ENCODE assay signal across 28 mouse cellular contexts in the genomic region with DNA sequence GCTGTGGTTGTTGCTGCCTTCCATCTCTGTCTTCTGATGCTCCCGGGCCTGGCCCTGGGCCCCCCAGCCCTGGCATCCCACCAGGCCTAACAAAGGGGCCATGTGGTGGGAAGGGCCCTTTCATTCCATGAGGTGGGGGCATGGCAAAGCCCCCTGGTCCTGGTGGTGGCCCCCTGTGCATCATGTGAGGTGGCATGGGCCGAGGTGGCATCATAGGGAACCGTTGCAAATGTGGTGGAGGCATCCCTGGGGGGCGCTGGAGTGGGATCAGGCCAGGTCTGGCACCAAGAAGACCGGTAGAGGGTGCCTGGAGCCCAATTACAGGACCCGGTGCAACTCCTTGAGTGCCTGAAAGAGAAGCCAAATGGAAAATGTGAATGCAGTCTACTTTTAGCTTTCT. TPM values are rescaled to one million over a fixed set of nuclear protein-coding genes. Genes with fewer than 3 reads are reported as not detected.
DNase-seq lines count a peak whose midpoint lies in the region; ATAC-seq and TF ChIP-seq lines count a peak whose summit lies in the region.
"Had no signal": no experiment of that assay in that cellular context is flagged by ENCODE, and none has a peak within 500 bp of the region (broad histone marks: within the 10 kb centered on the region; RNA-seq: fewer than 3 reads in every experiment).

No protein-coding gene starts in this region.

- DNase-seq in embryonic facial prominence, embryonic 11.5 days (ENCODE audit: low spot score) = no peak
- DNase-seq in embryonic facial prominence, embryonic 10.5 days (ENCODE audit: low spot score) = no peak
- no peak for DNase-seq in hindbrain, embryonic 14.5 days (ENCODE audit: low spot score)
- no peak for DNase-seq in liver
- DNase-seq in midbrain, postnatal 0 days (ENCODE audit: low spot score) = no peak
- DNase-seq: adrenal gland, adult 2 months; adrenal gland, postnatal 36 days; cerebellum, adult 18-20 months; forebrain, postnatal 0 days; gastrocnemius, postnatal 14 days; heart, adult 18-20 months; heart, postnatal 4 days; kidney, adult 2 months; kidney, postnatal 14 days; lung, postnatal 36 days; right cerebral cortex, postnatal 25 days had no signal

- no peaks in the 10 kb centered on the region for H3K4me1 ChIP-seq in embryonic facial prominence, embryonic 11.5 days (ENCODE audit: control insufficient read depth, insufficient read depth, low read length)
- H3K4me1 ChIP-seq in embryonic facial prominence, embryonic 10.5 days = no peaks in the 10 kb centered on the region
- no peaks in the 10 kb centered on the region for H3K4me1 ChIP-seq in hindbrain, embryonic 14.5 days (replicated peaks; ENCODE audit: control insufficient read depth, insufficient read depth, low read length)
- no peaks in the 10 kb centered on the region for H3K4me1 ChIP-seq in hindbrain, embryonic 16.5 days (ENCODE audit: control insufficient read depth, insufficient read depth, low read depth, low read length)
- peaks cover 5% of the 10 kb centered on the region; the same call in 1 of the 2 replicates for H3K4me1 ChIP-seq in liver, embryonic 12.5 days
- H3K4me1 ChIP-seq in midbrain, embryonic 15.5 days = no peaks in the 10 kb centered on the region
- no peaks in the 10 kb centered on the region for H3K4me1 ChIP-seq in midbrain, postnatal 0 days (ENCODE audit: insufficient read depth, low read length)
- H3K4me1 ChIP-seq: hindbrain, embryonic 13.5 days; intestine, embryonic 15.5 days; limb, embryonic 13.5 days; lung, embryonic 15.5 days; stomach, embryonic 15.5 days had no signal

- no peak for TF ChIP-seq CTCF in midbrain, postnatal 0 days (IDR thresholded peaks at IDR 0.05)

- no peaks in the 10 kb centered on the region for H3K9me3 ChIP-seq in embryonic facial prominence, embryonic 11.5 days (replicated peaks; ENCODE audit: control insufficient read depth, low read length)
- no peaks in the 10 kb centered on the region for H3K9me3 ChIP-seq in embryonic facial prominence, embryonic 10.5 days
- H3K9me3 ChIP-seq in hindbrain, embryonic 14.5 days (ENCODE audit: control insufficient read depth, low read length) = no peaks in the 10 kb centered on the region
- H3K9me3 ChIP-seq in hindbrain, embryonic 16.5 days (ENCODE audit: control insufficient read depth, low read length) = no peaks in the 10 kb centered on the region
- H3K9me3 ChIP-seq in liver, embryonic 12.5 days (replicated peaks) = no peaks in the 10 kb centered on the region
- no peaks in the 10 kb centered on the region for H3K9me3 ChIP-seq in midbrain, embryonic 15.5 days
- H3K9me3 ChIP-seq in midbrain, postnatal 0 days (ENCODE audit: low read length) = no peaks in the 10 kb centered on the region
- H3K9me3 ChIP-seq: heart, embryonic 12.5 days; hindbrain, embryonic 13.5 days; intestine, embryonic 15.5 days; limb, embryonic 13.5 days; liver, embryonic 15.5 days; lung, embryonic 15.5 days; stomach, embryonic 15.5 days had no signal

- no peaks in the 10 kb centered on the region; the same call in none of the 2 replicates for H3K36me3 ChIP-seq in embryonic facial prominence, embryonic 11.5 days (replicated peaks; ENCODE audit: control insufficient read depth, insufficient read depth, low read depth, low read length)
- H3K36me3 ChIP-seq in embryonic facial prominence, embryonic 10.5 days (replicated peaks) = peaks cover 84% of the 10 kb centered on the region
- H3K36me3 ChIP-seq in hindbrain, embryonic 14.5 days (replicated peaks; ENCODE audit: control insufficient read depth, insufficient read depth) = peaks cover 46% of the 10 kb centered on the region
- H3K36me3 ChIP-seq in hindbrain, embryonic 16.5 days (ENCODE audit: control insufficient read depth, insufficient read depth, low read length) = peaks cover 25% of the 10 kb centered on the region
- H3K36me3 ChIP-seq in liver, embryonic 12.5 days = peaks cover 73% of the 10 kb centered on the region
- peaks cover 29% of the 10 kb centered on the region for H3K36me3 ChIP-seq in midbrain, embryonic 15.5 days (replicated peaks)
- H3K36me3 ChIP-seq in midbrain, postnatal 0 days (ENCODE audit: insufficient read depth, low read length) = peaks cover 19% of the 10 kb centered on the region; the same call in 1 of the 2 replicates

- no peak overlapping the region for H3K9ac ChIP-seq in embryonic facial prominence, embryonic 11.5 days (replicated peaks; ENCODE audit: low read length)
- no peak overlapping the region for H3K9ac ChIP-seq in hindbrain, embryonic 14.5 days
- H3K9ac ChIP-seq in hindbrain, embryonic 16.5 days (ENCODE audit: low read depth, low read length) = no peak overlapping the region
- no peak overlapping the region for H3K9ac ChIP-seq in liver, embryonic 12.5 days
- no peak overlapping the region for H3K9ac ChIP-seq in midbrain, embryonic 15.5 days
- no peak overlapping the region for H3K9ac ChIP-seq in midbrain, postnatal 0 days (replicated peaks; ENCODE audit: low read length, poor library complexity, severe bottlenecking)
- H3K9ac ChIP-seq: forebrain, postnatal 0 days; heart, embryonic 12.5 days; hindbrain, embryonic 13.5 days; intestine, embryonic 15.5 days; limb, embryonic 13.5 days; liver, embryonic 15.5 days; lung, embryonic 15.5 days; stomach, embryonic 15.5 days had no signal

- 87% methylated on average over 6 of the region's 6 CpGs for WGBS in embryonic facial prominence, embryonic 11.5 days
- WGBS in embryonic facial prominence, embryonic 10.5 days = 86% methylated on average over 6 of the region's 6 CpGs
- WGBS in hindbrain, embryonic 14.5 days = 86% methylated on average over 6 of the region's 6 CpGs
- WGBS in hindbrain, embryonic 16.5 days = 82% methylated on average over 6 of the region's 6 CpGs
- whole genome bisulfite sequencing in liver, embryonic 12.5 days (ENCODE audit: insufficient replicate concordance) = 87% methylated on average over 6 of the region's 6 CpGs
- 80% methylated on average over 6 of the region's 6 CpGs for WGBS in midbrain, embryonic 15.5 days
- WGBS in midbrain, postnatal 0 days = 83% methylated on average over 6 of the region's 6 CpGs

- H3K4me3 ChIP-seq in embryonic facial prominence, embryonic 11.5 days (ENCODE audit: low read depth, low read length) = no peak overlapping the region
- H3K4me3 ChIP-seq in embryonic facial prominence, embryonic 10.5 days = no peak overlapping the region
- H3K4me3 ChIP-seq in hindbrain, embryonic 14.5 days (replicated peaks; ENCODE audit: low read length) = no peak overlapping the region
- no peak overlapping the region for H3K4me3 ChIP-seq in hindbrain, embryonic 16.5 days (ENCODE audit: low read length)
- H3K4me3 ChIP-seq in liver, embryonic 12.5 days = no peak overlapping the region
- H3K4me3 ChIP-seq in midbrain, embryonic 15.5 days = no peak overlapping the region
- no peak overlapping the region for H3K4me3 ChIP-seq in midbrain, postnatal 0 days (ENCODE audit: low read depth, low read length)
- H3K4me3 ChIP-seq: heart, embryonic 12.5 days; hindbrain, embryonic 13.5 days; intestine, embryonic 15.5 days; limb, embryonic 13.5 days; liver, embryonic 15.5 days; lung, embryonic 15.5 days; stomach, embryonic 15.5 days had no signal

- no peak overlapping the region for H3K4me2 ChIP-seq in embryonic facial prominence, embryonic 11.5 days (ENCODE audit: low read depth, low read length)
- H3K4me2 ChIP-seq in hindbrain, embryonic 14.5 days (replicated peaks) = no peak overlapping the region
- no peak overlapping the region for H3K4me2 ChIP-seq in hindbrain, embryonic 16.5 days (ENCODE audit: low read length)
- no peak overlapping the region for H3K4me2 ChIP-seq in liver, embryonic 12.5 days
- no peak overlapping the region for H3K4me2 ChIP-seq in midbrain, embryonic 15.5 days
- no peak overlapping the region for H3K4me2 ChIP-seq in midbrain, postnatal 0 days (ENCODE audit: low read depth, low read length, poor library complexity, severe bottlenecking)
- H3K4me2 ChIP-seq: heart, embryonic 12.5 days; hindbrain, embryonic 13.5 days; intestine, embryonic 15.5 days; limb, embryonic 13.5 days; liver, embryonic 15.5 days; lung, embryonic 15.5 days; stomach, embryonic 15.5 days had no signal

- no peaks in the 10 kb centered on the region for H3K27me3 ChIP-seq in embryonic facial prominence, embryonic 11.5 days (ENCODE audit: control insufficient read depth, insufficient read depth, low read length)
- H3K27me3 ChIP-seq in embryonic facial prominence, embryonic 10.5 days (replicated peaks; ENCODE audit: low read depth, poor library complexity, severe bottlenecking) = no peaks in the 10 kb centered on the region
- H3K27me3 ChIP-seq in hindbrain, embryonic 14.5 days (ENCODE audit: control insufficient read depth, insufficient read depth, low read length) = no peaks in the 10 kb centered on the region
- no peaks in the 10 kb centered on the region for H3K27me3 ChIP-seq in hindbrain, embryonic 16.5 days (replicated peaks; ENCODE audit: control insufficient read depth, insufficient read depth, low read length)
- no peaks in the 10 kb centered on the region for H3K27me3 ChIP-seq in liver, embryonic 12.5 days (replicated peaks)
- no peaks in the 10 kb centered on the region for H3K27me3 ChIP-seq in midbrain, embryonic 15.5 days (replicated peaks)
- no peaks in the 10 kb centered on the region for H3K27me3 ChIP-seq in midbrain, postnatal 0 days (ENCODE audit: insufficient read depth, low read length)
- H3K27me3 ChIP-seq: CH12.LX; heart, embryonic 12.5 days; hindbrain, embryonic 13.5 days; intestine, embryonic 15.5 days; limb, embryonic 13.5 days; liver, embryonic 15.5 days; lung, embryonic 15.5 days; stomach, embryonic 15.5 days had no signal

- H3K27ac ChIP-seq in embryonic facial prominence, embryonic 11.5 days (replicated peaks; ENCODE audit: low read depth, low read length) = no peak overlapping the region
- no peak overlapping the region; the same call in 1 of the 2 replicates for H3K27ac ChIP-seq in embryonic facial prominence, embryonic 10.5 days (replicated peaks)
- no peak overlapping the region for H3K27ac ChIP-seq in hindbrain, embryonic 14.5 days
- H3K27ac ChIP-seq in hindbrain, embryonic 16.5 days (ENCODE audit: low read depth, low read length) = no peak overlapping the region
- no peak overlapping the region for H3K27ac ChIP-seq in liver, embryonic 12.5 days
- no peak overlapping the region for H3K27ac ChIP-seq in midbrain, embryonic 15.5 days
- H3K27ac ChIP-seq in midbrain, postnatal 0 days (ENCODE audit: low read depth, low read length) = no peak overlapping the region
- H3K27ac ChIP-seq: hindbrain, embryonic 13.5 days; intestine, embryonic 15.5 days; limb, embryonic 13.5 days; liver, embryonic 15.5 days; lung, embryonic 15.5 days; stomach, embryonic 15.5 days had no signal

- 0 out of 2 replicates have a peak, but pooled peaks have one; percentile 42 for ATAC-seq in embryonic facial prominence, embryonic 11.5 days (replicated peaks; ENCODE audit: insufficient number of reproducible peaks, low FRiP score, low TSS enrichment, low read depth)
- peak; percentile 17; the same call in 1 of the 2 replicates for ATAC-seq in hindbrain, embryonic 14.5 days (ENCODE audit: low FRiP score)
- no peak for ATAC-seq in hindbrain, embryonic 16.5 days
- 0 out of 2 replicates have a peak, but pooled peaks have one; percentile 25 for ATAC-seq in liver, embryonic 12.5 days
- 0 out of 2 replicates have a peak, but pooled peaks have one; percentile 32 for ATAC-seq in midbrain, embryonic 15.5 days (replicated peaks)
- ATAC-seq in midbrain, postnatal 0 days (ENCODE audit: low FRiP score) = no peak
- ATAC-seq: activated CD4-positive, CD25-positive, alpha-beta regulatory T cell, adult 4 months; forebrain, postnatal 0 days; intestine, embryonic 15.5 days had no signal

RNA-seq across cellular contexts. Expression of a gene that starts 9.3 kb away (rescaled TPM):
- 1,220 and 1,273 TPM in 2 replicates for polyA plus RNA-seq in embryonic facial prominence, embryonic 11.5 days (2014; fragmentation: Nextera tagmentation; extraction: Ambion mirVana)
- 1,351 and 1,353 TPM in 2 replicates for polyA plus RNA-seq in embryonic facial prominence, embryonic 10.5 days (2016; fragmentation: Nextera tagmentation; extraction: Ambion mirVana)
- 980 and 1,077 TPM in 2 replicates for polyA plus RNA-seq in hindbrain, embryonic 14.5 days (2014; fragmentation: Nextera tagmentation; extraction: Ambion mirVana)
- polyA plus RNA-seq in hindbrain, embryonic 16.5 days (2015; fragmentation: Nextera tagmentation; extraction: Ambion mirVana) = 942 and 968 TPM in 2 replicates
- 1,290 and 1,294 TPM in 2 replicates for polyA plus RNA-seq in liver, embryonic 12.5 days (2016; fragmentation: Nextera tagmentation; extraction: Ambion mirVana)
- 855 and 861 TPM in 2 replicates for polyA plus RNA-seq in midbrain, embryonic 15.5 days (2015; fragmentation: Nextera tagmentation; extraction: Ambion mirVana)
- 175 and 183 TPM in 2 replicates for total RNA-seq in midbrain, postnatal 0 days (2014; rRNA removed)
- polyA plus RNA-seq in midbrain, postnatal 0 days (2015; fragmentation: Nextera tagmentation; extraction: Ambion mirVana) = 1,236 and 1,259 TPM in 2 replicates

RNA-seq across cellular contexts. Expression of a gene that starts 54.4 kb away (rescaled TPM):
- 24.0 and 24.5 TPM in 2 replicates for polyA plus RNA-seq in embryonic facial prominence, embryonic 11.5 days (2014; fragmentation: Nextera tagmentation; extraction: Ambion mirVana)
- polyA plus RNA-seq in embryonic facial prominence, embryonic 10.5 days (2016; fragmentation: Nextera tagmentation; extraction: Ambion mirVana) = 34.6 and 36.1 TPM in 2 replicates
- polyA plus RNA-seq in hindbrain, embryonic 14.5 days (2014; fragmentation: Nextera tagmentation; extraction: Ambion mirVana) = 24.4 and 26.2 TPM in 2 replicates
- 17.1 and 23.2 TPM in 2 replicates for polyA plus RNA-seq in hindbrain, embryonic 16.5 days (2015; fragmentation: Nextera tagmentation; extraction: Ambion mirVana)
- 21.7 and 21.9 TPM in 2 replicates for polyA plus RNA-seq in liver, embryonic 12.5 days (2016; fragmentation: Nextera tagmentation; extraction: Ambion mirVana)
- polyA plus RNA-seq in midbrain, embryonic 15.5 days (2015; fragmentation: Nextera tagmentation; extraction: Ambion mirVana) = 27.8 and 30.1 TPM in 2 replicates
- total RNA-seq in midbrain, postnatal 0 days (2014; rRNA removed) = 10.7 and 25.5 TPM in 2 replicates
- polyA plus RNA-seq in midbrain, postnatal 0 days (2015; fragmentation: Nextera tagmentation; extraction: Ambion mirVana) = 16.9 and 17.9 TPM in 2 replicates

Comparison
In these comparisons a context has a peak if more than half of its experiments do, and no peak if none do; other contexts are left out.
1. ATAC-seq: peak in embryonic facial prominence, embryonic 11.5 days (single experiment), hindbrain, embryonic 14.5 days (single experiment), liver, embryonic 12.5 days (single experiment) and midbrain, embryonic 15.5 days (single experiment); none in hindbrain, embryonic 16.5 days (single experiment) and midbrain, postnatal 0 days (single experiment).